Mouse (Mus musculus) ES-E14 (cell line): ENCODE data around the gene Cnksr3. TPM values are rescaled to one million over a fixed set of nuclear protein-coding genes. Genes with fewer than 3 reads are reported as not detected.

Source experiments
- DNase-seq: peaks from one replicate; pipeline ENCODE4 v3.0.0-alpha.2; 2013; ENCODE audit warnings: low read depth, low spot score
- H3K27ac ChIP-seq: 2 replicates; pipeline ENCODE4 v1.5.1; 2012; ENCODE audit warnings: low read depth, mild to moderate bottlenecking, low read length, moderate library complexity, mixed read lengths; ENCODE audit not compliant: poor library complexity, insufficient read depth, severe bottlenecking
- H3K36me3 ChIP-seq: 2 replicates; pipeline ENCODE4 v1.6.1; 2012; ENCODE audit warnings: mild to moderate bottlenecking, low read length, moderate library complexity, mixed read lengths; ENCODE audit not compliant: control insufficient read depth, poor library complexity, insufficient read depth, severe bottlenecking
- H3K4me1 ChIP-seq, 2 experiments: fragments of 150-350 bp in 1 of 2; sonication (generic) in 1 of 2; 2 replicates each; pipeline ENCODE4 v1.6.1; 2012; ENCODE audit warnings: low read length in 2 of 2, mild to moderate bottlenecking in 1 of 2, mixed read lengths in 1 of 2; ENCODE audit not compliant: control insufficient read depth in 2 of 2, insufficient read depth in 2 of 2, poor library complexity in 1 of 2
- H3K4me3 ChIP-seq, 2 experiments: fragments of 150-350 bp in 1 of 2; sonication (generic) in 1 of 2; 2 replicates each; pipeline ENCODE4 v1.5.1; 2012; ENCODE audit warnings: low read length in 2 of 2, low read depth in 1 of 2, mild to moderate bottlenecking in 1 of 2, mixed read lengths in 1 of 2; ENCODE audit not compliant: insufficient read depth in 1 of 2, poor library complexity in 1 of 2, severe bottlenecking in 1 of 2
- H3K9ac ChIP-seq: 2 replicates; pipeline ENCODE4 v1.6.1; 2012; ENCODE audit warnings: low read depth, mild to moderate bottlenecking, low read length, mixed read lengths; ENCODE audit not compliant: poor library complexity, insufficient read depth, severe bottlenecking
- H3K9me3 ChIP-seq: fragments of 150-350 bp; sonication (generic); 2 replicates; pipeline ENCODE4 v1.6.1; 2012; ENCODE audit warnings: low read depth, mild to moderate bottlenecking, low read length; ENCODE audit not compliant: control insufficient read depth, insufficient read depth
- CHD2 ChIP-seq: IDR thresholded peaks from 2 replicates; pipeline ENCODE4 v1.6.1; 2014; ENCODE audit warnings: mild to moderate bottlenecking, low read depth, low read length, inconsistent platforms
- HCFC1 ChIP-seq: IDR thresholded peaks from 2 replicates; pipeline ENCODE4 v1.6.1; 2012; ENCODE audit warnings: low read length, inconsistent platforms, borderline replicate concordance; ENCODE audit not compliant: insufficient read depth
- MAFK ChIP-seq: IDR thresholded peaks from 2 replicates; pipeline ENCODE4 v1.6.1; 2014; ENCODE audit warnings: mild to moderate bottlenecking, low read depth, low read length, inconsistent platforms; ENCODE audit not compliant: insufficient read depth
- ZC3H11A ChIP-seq: IDR thresholded peaks from 2 replicates; pipeline ENCODE4 v1.6.1; 2012; ENCODE audit warnings: low read depth, mild to moderate bottlenecking, inconsistent platforms, low read length, borderline replicate concordance
- ZNF384 ChIP-seq: IDR thresholded peaks from 2 replicates; pipeline ENCODE4 v1.6.1; 2012; ENCODE audit warnings: low read depth, low read length, inconsistent platforms
- in situ Hi-C, 2 experiments: fragments of 600-800 bp; cut with MboI; formaldehyde crosslinking; loops; one replicate each; pipeline ENCODE4 v1.15.1; 2025; ENCODE audit warnings: low sequenced_read_pairs in 2 of 2, inconsistent platforms in 1 of 2; ENCODE audit not compliant: unreplicated experiment in 2 of 2
- total RNA-seq: library from RNA; depleted of rRNA; stranded (reverse); fragments of 300-350 nt; gene quantifications from 2 replicates; pipeline ENCODE4 v1.2.3, GENCODE M21; 2012; rRNA removed

Cnksr3 gene
- 4.5 and 5.4 TPM in 2 replicates for total RNA-seq

- Histone ChIP-seq H3K4me3 (peak within 1 kb of the TSS; percentile 72 to 80), H3K9me3 (no peaks in the 10 kb centered on the region), H3K9ac (peak within 1 kb of the TSS; percentile 67), H3K36me3 (0 out of 2 replicates have a peak, but pooled peaks cover 2% of the 10 kb centered on the region), H3K4me1 (no peaks in the 10 kb centered on the region; a peak in 1 of 4 replicates), H3K27ac (no peak within 1 kb of the TSS)
- in situ Hi-C loops, result no loop called here
- TF ChIP-seq MAFK (no peak), CHD2 (no peak), ZC3H11A (no peak), HCFC1 (no peak), ZNF384 (no peak)
- DNase-seq, result peak; percentile 89
Measured at GRCm38 (mm10) chr10:7211696-7212482, at the start of gene Cnksr3. Cnksr3 (minus strand) TSS chr10:7212237.

GRCm38 (mm10) chr10:7260166-7261108, 48.4 kb upstream of the Cnksr3 start:
- H3K36me3 ChIP-seq, result no peaks in the 10 kb centered on the region
- no peak overlapping the region for H3K27ac ChIP-seq
- TF ChIP-seq CHD2 (no peak), MAFK (no peak), ZC3H11A (no peak), HCFC1 (no peak), ZNF384 (no peak)
- no peak overlapping the region for H3K9ac ChIP-seq
- in situ Hi-C loops, result no loop called here
- H3K9me3 ChIP-seq, result no peaks in the 10 kb centered on the region
- H3K4me1 ChIP-seq, result no peaks in the 10 kb centered on the region
- DNase-seq, result no peak
- H3K4me3 ChIP-seq, result no peak overlapping the region

GRCm38 (mm10) chr10:7258607-7259006, 46.6 kb upstream of the Cnksr3 start:
- DNase-seq, result no peak

GRCm38 (mm10) chr10:7250455-7250854, 38.4 kb upstream of the Cnksr3 start:
- Histone ChIP-seq H3K9ac (no peak overlapping the region), H3K27ac (no peak overlapping the region), H3K9me3 (no peaks in the 10 kb centered on the region), H3K4me1 (no peaks in the 10 kb centered on the region), H3K4me3 (no peak overlapping the region), H3K36me3 (no peaks in the 10 kb centered on the region)
- in situ Hi-C loops, result no loop called here
- no peak for DNase-seq
- TF ChIP-seq ZNF384 (no peak), HCFC1 (no peak)

More at GRCm38 (mm10) chr10:7258607-7259006, 46.6 kb upstream of the Cnksr3 start:
- no peaks in the 10 kb centered on the region for H3K36me3 ChIP-seq
- no peak overlapping the region for H3K9ac ChIP-seq
- H3K4me1 ChIP-seq, result no peaks in the 10 kb centered on the region
- H3K27ac ChIP-seq, result no peak overlapping the region
- TF ChIP-seq ZC3H11A (no peak), CHD2 (no peak), MAFK (no peak), HCFC1 (no peak), ZNF384 (no peak)
- no peaks in the 10 kb centered on the region for H3K9me3 ChIP-seq
- in situ Hi-C loops, result no loop called here
- no peak overlapping the region for H3K4me3 ChIP-seq
